Mouse (Mus musculus): ENCODE results near the gene March8. TPM values are rescaled to one million over a fixed set of nuclear protein-coding genes. Genes with fewer than 3 reads are reported as not detected.

March8 gene
- polyA plus RNA-seq, 1 experiment from 2014 or later = 62.9 TPM

- peaks cover 36% of the 10 kb centered on the region for H3K36me3 ChIP-seq
- no peak overlapping the region for H3K27ac ChIP-seq
- no peaks in the 10 kb centered on the region for H3K27me3 ChIP-seq
- no peak overlapping the region for H3K9ac ChIP-seq
- no peak overlapping the region for H3K4me2 ChIP-seq
- no peak for ATAC-seq (ENCODE audit: low FRiP score)
- H3K9me3 ChIP-seq = no peaks in the 10 kb centered on the region
- peaks cover 44% of the 10 kb centered on the region for H3K4me1 ChIP-seq (replicated peaks)
- 96% methylated on average over 12 of the region's 12 CpGs for WGBS
- no peak overlapping the region for H3K4me3 ChIP-seq
Measured at GRCm38 (mm10) chr6:116401746-116402423, 64.1 kb downstream of the March8 start.

GRCm38 (mm10) chr6:116402426-116402825 is 64.6 kb downstream of the March8 start:
- no peak for ATAC-seq (ENCODE audit: low FRiP score)
- no peaks in the 10 kb centered on the region for H3K9me3 ChIP-seq
- H3K4me2 ChIP-seq = no peak overlapping the region
- no peaks in the 10 kb centered on the region for H3K27me3 ChIP-seq
- H3K36me3 ChIP-seq = peaks cover 41% of the 10 kb centered on the region
- WGBS = 93% methylated on average over 3 of the region's 3 CpGs
- no peak overlapping the region for H3K9ac ChIP-seq
- H3K4me3 ChIP-seq = no peak overlapping the region
- peaks cover 41% of the 10 kb centered on the region for H3K4me1 ChIP-seq (replicated peaks)
- H3K27ac ChIP-seq = no peak overlapping the region

- no peak overlapping the region for H3K4me2 ChIP-seq
- 19% methylated on average over 9 of the region's 9 CpGs for WGBS
- H3K4me1 ChIP-seq (replicated peaks) = peaks cover 27% of the 10 kb centered on the region
- H3K36me3 ChIP-seq = peaks cover 59% of the 10 kb centered on the region
- H3K27me3 ChIP-seq = no peaks in the 10 kb centered on the region
- no peak overlapping the region for H3K9ac ChIP-seq
- ATAC-seq (ENCODE audit: low FRiP score) = peak; percentile 61
- no peak overlapping the region for H3K4me3 ChIP-seq
- no peaks in the 10 kb centered on the region for H3K9me3 ChIP-seq
- H3K27ac ChIP-seq = peak overlapping the region; percentile 66; the same call in 1 of the 2 replicates
Measured at GRCm38 (mm10) chr6:116405243-116405642, 67.4 kb downstream of the March8 start.

DNA sequence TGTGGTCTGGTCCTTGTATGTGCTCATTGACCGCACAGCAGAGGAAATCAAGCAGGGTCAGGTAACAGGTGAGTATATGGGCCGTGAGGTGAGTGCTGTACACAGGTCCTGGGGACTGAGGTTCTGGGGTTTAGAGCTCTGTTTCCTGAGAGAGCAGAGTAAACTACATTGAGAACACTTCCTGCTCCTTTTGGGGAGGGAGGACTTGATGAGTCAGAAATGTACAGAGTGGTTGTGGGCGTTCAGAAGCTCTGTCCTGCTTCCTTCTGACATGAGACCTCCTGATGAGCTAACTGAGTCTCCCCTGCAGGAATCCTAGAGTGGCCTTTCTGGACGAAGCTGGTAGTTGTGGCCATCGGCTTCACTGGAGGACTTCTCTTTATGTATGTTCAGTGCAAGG is 67.9 kb downstream of the March8 start:
- no peaks in the 10 kb centered on the region for H3K27me3 ChIP-seq
- peak overlapping the region; percentile 66; the same call in 1 of the 2 replicates for H3K27ac ChIP-seq
- H3K4me2 ChIP-seq = no peak overlapping the region
- H3K36me3 ChIP-seq = peaks cover 64% of the 10 kb centered on the region
- no peaks in the 10 kb centered on the region for H3K9me3 ChIP-seq
- no peak overlapping the region for H3K9ac ChIP-seq
- 66% methylated on average over 5 of the region's 5 CpGs for WGBS
- peaks cover 27% of the 10 kb centered on the region for H3K4me1 ChIP-seq (replicated peaks)
- ATAC-seq (ENCODE audit: low FRiP score) = no peak; the same call in 1 of the 2 replicates
- H3K4me3 ChIP-seq = no peak overlapping the region

DNA sequence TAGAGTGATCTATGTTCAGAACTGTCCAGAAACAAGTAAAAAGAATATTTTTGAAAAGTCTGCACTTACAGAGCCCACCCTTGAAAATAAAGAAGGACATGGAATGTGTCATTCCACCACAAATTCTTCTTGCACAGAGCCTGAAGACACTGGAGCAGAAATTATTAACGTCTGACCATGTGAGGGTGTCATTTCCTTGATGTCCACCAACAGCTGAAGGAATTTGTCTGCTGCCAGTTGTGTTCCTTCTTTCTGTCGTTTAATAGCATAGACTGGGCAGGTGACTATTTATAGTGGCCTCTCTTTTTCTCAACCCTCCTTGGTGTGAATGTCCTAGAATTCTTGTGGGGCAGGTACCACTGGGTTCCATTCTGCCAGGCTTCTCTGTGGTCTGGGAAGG is 68.3 kb downstream of the March8 start:
- H3K4me1 ChIP-seq (replicated peaks) = peaks cover 27% of the 10 kb centered on the region
- no peaks in the 10 kb centered on the region for H3K9me3 ChIP-seq
- no peak for ATAC-seq (ENCODE audit: low FRiP score)
- H3K4me3 ChIP-seq = no peak overlapping the region
- no peak overlapping the region for H3K9ac ChIP-seq
- peaks cover 65% of the 10 kb centered on the region for H3K36me3 ChIP-seq
- WGBS = 75% methylated on average over 2 of the region's 2 CpGs
- no peak overlapping the region for H3K27ac ChIP-seq
- no peak overlapping the region for H3K4me2 ChIP-seq
- H3K27me3 ChIP-seq = no peaks in the 10 kb centered on the region

DNA sequence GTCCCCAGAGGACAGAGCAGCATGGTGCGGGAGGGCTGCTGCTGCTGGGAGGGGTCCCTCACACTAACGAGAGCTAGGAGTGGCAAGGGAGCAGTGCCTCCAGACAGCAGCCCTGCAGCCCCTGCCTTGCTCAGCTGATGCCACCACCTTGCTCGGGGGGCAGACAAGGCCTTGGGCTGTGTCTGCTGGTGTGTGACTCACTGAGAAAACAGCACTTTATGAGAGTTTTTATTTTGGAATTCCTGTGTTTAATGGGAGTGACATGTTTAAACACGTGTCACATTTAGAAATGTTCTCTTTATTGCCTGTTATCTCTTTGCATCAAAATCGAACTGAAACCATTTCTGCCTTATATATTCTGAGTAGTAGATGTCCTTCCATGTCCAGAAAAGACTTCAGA is 68.9 kb downstream of the March8 start:
- H3K36me3 ChIP-seq = peaks cover 66% of the 10 kb centered on the region

GRCm38 (mm10) chr6:116407216-116407615 is 69.4 kb downstream of the March8 start:
- Histone ChIP-seq H3K4me3 (no peak overlapping the region), H3K9me3 (no peaks in the 10 kb centered on the region), H3K9ac (no peak overlapping the region), H3K4me1 (replicated peaks) (peaks cover 27% of the 10 kb centered on the region), H3K27me3 (no peaks in the 10 kb centered on the region), H3K4me2 (no peak overlapping the region), H3K27ac (no peak overlapping the region), H3K36me3 (peaks cover 65% of the 10 kb centered on the region)
- ATAC-seq (ENCODE audit: low FRiP score) = no peak
- WGBS = 93% methylated on average over 4 of the region's 4 CpGs

More for the DNA sequence above, 68.9 kb downstream of the March8 start:
- Histone ChIP-seq H3K4me3 (no peak overlapping the region), H3K9ac (no peak overlapping the region), H3K4me1 (replicated peaks) (peaks cover 27% of the 10 kb centered on the region), H3K27ac (no peak overlapping the region), H3K4me2 (no peak overlapping the region), H3K9me3 (no peaks in the 10 kb centered on the region), H3K27me3 (no peaks in the 10 kb centered on the region)
- 56% methylated on average over 5 of the region's 5 CpGs for WGBS
- ATAC-seq (ENCODE audit: low FRiP score) = no peak

GRCm38 (mm10) chr6:116407956-116408657 is 70.3 kb downstream of the March8 start:
- H3K36me3 ChIP-seq = peaks cover 71% of the 10 kb centered on the region
- no peak overlapping the region for H3K4me2 ChIP-seq
- H3K4me3 ChIP-seq = no peak overlapping the region
- peaks cover 27% of the 10 kb centered on the region for H3K4me1 ChIP-seq (replicated peaks)
- H3K27ac ChIP-seq = no peak overlapping the region
- no peaks in the 10 kb centered on the region for H3K27me3 ChIP-seq
- no peaks in the 10 kb centered on the region for H3K9me3 ChIP-seq
- no peak overlapping the region for H3K9ac ChIP-seq
- ATAC-seq (ENCODE audit: low FRiP score) = no peak
- 84% methylated on average over 6 of the region's 6 CpGs for WGBS

- Histone ChIP-seq H3K4me2 (no peak overlapping the region), H3K4me1 (replicated peaks) (peaks cover 14% of the 10 kb centered on the region), H3K36me3 (peaks cover 65% of the 10 kb centered on the region), H3K27ac (no peak overlapping the region), H3K9ac (no peak overlapping the region), H3K4me3 (no peak overlapping the region), H3K27me3 (no peaks in the 10 kb centered on the region), H3K9me3 (no peaks in the 10 kb centered on the region)
- ATAC-seq (ENCODE audit: low FRiP score) = no peak
- WGBS = 98% methylated on average over 10 of the region's 10 CpGs
Measured at GRCm38 (mm10) chr6:116410436-116410835, 72.6 kb downstream of the March8 start.

GRCm38 (mm10) chr6:116411716-116412115 is 73.9 kb downstream of the March8 start:
- Histone ChIP-seq H3K4me3 (no peak overlapping the region), H3K36me3 (peaks cover 55% of the 10 kb centered on the region), H3K9me3 (no peaks in the 10 kb centered on the region), H3K4me2 (no peak overlapping the region), H3K9ac (no peak overlapping the region), H3K27me3 (no peaks in the 10 kb centered on the region), H3K27ac (no peak overlapping the region), H3K4me1 (replicated peaks) (0 out of 2 replicates have a peak, but pooled peaks cover 3% of the 10 kb centered on the region)
- ATAC-seq (ENCODE audit: low FRiP score) = no peak
- 81% methylated on average over 3 of the region's 3 CpGs for WGBS

DNA sequence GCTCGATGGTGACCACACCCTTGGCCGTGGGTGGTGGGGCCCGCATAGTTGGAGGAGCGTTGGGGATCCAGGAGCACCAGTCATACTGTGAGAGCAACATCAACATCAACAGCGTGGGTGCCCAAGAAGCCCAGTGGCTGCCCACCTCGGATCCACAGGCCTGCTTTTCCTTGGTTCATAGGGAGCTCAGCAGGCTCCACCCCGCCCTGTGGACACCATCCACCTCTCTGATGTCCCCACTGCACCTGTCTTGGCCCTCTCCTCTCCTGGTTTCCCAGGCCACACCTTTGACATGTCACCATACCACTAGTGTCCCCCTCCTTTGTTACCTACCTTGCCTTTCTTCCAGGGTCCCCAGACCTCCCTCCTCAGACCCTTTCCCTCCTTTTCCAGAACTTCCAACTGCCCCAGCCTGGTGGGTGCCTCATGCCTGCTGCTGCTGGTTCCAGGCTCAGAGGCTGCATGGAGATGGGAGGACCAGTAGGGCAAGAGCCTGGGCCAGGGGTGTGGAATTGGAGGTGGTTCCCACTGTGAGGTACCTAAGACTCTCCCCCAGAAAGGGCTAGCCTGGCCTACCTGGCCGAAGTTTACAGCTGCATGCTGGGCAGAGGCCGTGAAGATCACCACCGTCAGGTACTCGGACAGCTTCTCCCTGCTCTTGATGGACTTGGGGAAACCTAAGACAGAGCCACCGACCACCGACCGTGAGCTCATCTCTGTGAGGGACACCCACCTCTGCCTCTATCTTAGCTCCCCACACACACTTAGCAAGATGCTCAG is 74.9 kb downstream of the March8 start:
- no peak overlapping the region for H3K4me2 ChIP-seq
- no peaks in the 10 kb centered on the region for H3K9me3 ChIP-seq
- WGBS = 97% methylated on average over 14 of the region's 14 CpGs
- H3K4me1 ChIP-seq (replicated peaks) = no peaks in the 10 kb centered on the region
- no peak overlapping the region for H3K4me3 ChIP-seq
- no peak overlapping the region for H3K9ac ChIP-seq
- ATAC-seq (ENCODE audit: low FRiP score) = peak; percentile 18; the same call in 1 of the 2 replicates
- no peaks in the 10 kb centered on the region for H3K27me3 ChIP-seq
- H3K27ac ChIP-seq = no peak overlapping the region
- H3K36me3 ChIP-seq = peaks cover 46% of the 10 kb centered on the region

DNA sequence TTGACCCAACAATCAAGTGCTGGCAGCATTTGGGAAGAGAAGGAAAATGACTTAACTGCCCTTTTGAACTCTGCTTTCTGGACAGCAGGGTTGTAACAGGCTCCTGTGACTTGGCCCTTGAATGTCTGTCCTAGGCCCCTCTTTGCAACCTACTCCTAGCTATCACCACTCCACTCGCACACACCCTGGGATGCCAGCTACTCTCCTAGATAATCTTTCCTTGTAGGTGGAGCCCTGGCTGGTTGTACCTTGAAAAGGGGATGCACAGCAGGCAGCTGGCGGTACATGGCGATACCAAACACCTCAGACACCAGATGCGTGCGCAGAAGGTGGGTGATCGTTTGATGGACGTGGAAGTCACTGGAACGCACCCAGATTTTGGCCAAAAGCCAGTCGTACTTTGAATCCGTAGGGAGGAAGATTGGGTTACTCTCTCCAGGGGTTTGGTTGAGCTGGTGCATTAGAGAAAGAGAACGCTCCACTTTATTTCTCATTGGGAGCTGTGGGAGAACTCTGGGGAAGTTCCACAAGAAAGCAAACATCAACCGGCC is 77.4 kb downstream of the March8 start:
- H3K9me3 ChIP-seq = no peaks in the 10 kb centered on the region
- WGBS = 88% methylated on average over 12 of the region's 12 CpGs
- no peak overlapping the region for H3K9ac ChIP-seq
- no peak overlapping the region for H3K27ac ChIP-seq
- no peaks in the 10 kb centered on the region for H3K27me3 ChIP-seq
- peaks cover 32% of the 10 kb centered on the region for H3K36me3 ChIP-seq
- no peak overlapping the region for H3K4me2 ChIP-seq
- H3K4me1 ChIP-seq (replicated peaks) = peaks cover 5% of the 10 kb centered on the region
- H3K4me3 ChIP-seq = no peak overlapping the region
- ATAC-seq (ENCODE audit: low FRiP score) = no peak

Measured in hindbrain, embryonic 13.5 days (tissue).